Mouse (Mus musculus) cerebellum, adult 2 months (tissue): ENCODE data around the gene Wdr5b.

ENCODE experiments used
- CTCF ChIP-seq: fragments of 200-500 bp; IDR thresholded peaks from 2 replicates; pipeline ENCODE4 v1.5.1; 2011; ENCODE audit warnings: low read depth, mild to moderate bottlenecking, control low read depth, low read length, moderate library complexity, borderline replicate concordance; ENCODE audit not compliant: insufficient read depth
- POLR2A ChIP-seq: fragments of 200-500 bp; IDR thresholded peaks from 2 replicates; pipeline ENCODE4 v1.6.1; 2011; ENCODE audit warnings: low read length, control low read depth, borderline replicate concordance; ENCODE audit not compliant: insufficient read depth

- no peak for TF ChIP-seq POLR2A
- no peak for TF ChIP-seq CTCF
Observed at GRCm38 (mm10) chr16:36067694-36068093, 26.7 kb downstream of the Wdr5b start.
